Mouse (Mus musculus): ENCODE measurements around the gene Vmn1r183. TPM values are rescaled to one million over a fixed set of nuclear protein-coding genes. Genes with fewer than 3 reads are reported as not detected.

Gene Vmn1r183
- polyA plus RNA-seq, 1 experiment from 2014 or later: 0.01 TPM

- no peak overlapping the region for H3K4me3 ChIP-seq (ENCODE audit: low read depth, low read length)
- no peaks in the 10 kb centered on the region for H3K27me3 ChIP-seq (ENCODE audit: control insufficient read depth, insufficient read depth, low read length)
- peaks cover 30% of the 10 kb centered on the region for H3K9me3 ChIP-seq (ENCODE audit: control insufficient read depth, low read length)
- 0 out of 2 replicates have a peak, but pooled peaks cover 7% of the 10 kb centered on the region for H3K4me1 ChIP-seq (ENCODE audit: control insufficient read depth, insufficient read depth, low read length)
- no peak overlapping the region for H3K9ac ChIP-seq (replicated peaks; ENCODE audit: low read depth, low read length)
- no peak overlapping the region for H3K4me2 ChIP-seq (ENCODE audit: low read depth, low read length)
- no peak overlapping the region for H3K27ac ChIP-seq (ENCODE audit: low read depth, low read length)
- 98% methylated on average over 7 of the region's 7 CpGs for WGBS
- no peak for ATAC-seq (ENCODE audit: low read depth)
- H3K36me3 ChIP-seq (ENCODE audit: control insufficient read depth, insufficient read depth, low read length): peaks cover 21% of the 10 kb centered on the region
These were observed 57.8 kb downstream of the Vmn1r183 start for GRCm38 (mm10) chr7:24110839-24111238.

GRCm38 (mm10) chr7:24111772-24112155, 58.7 kb downstream of the Vmn1r183 start:
- Histone ChIP-seq H3K9me3 (ENCODE audit: control insufficient read depth, low read length) (peaks cover 21% of the 10 kb centered on the region), H3K4me3 (ENCODE audit: low read depth, low read length) (peak overlapping the region; percentile 70), H3K4me2 (ENCODE audit: low read depth, low read length) (peak overlapping the region; percentile 72), H3K27ac (ENCODE audit: low read depth, low read length) (no peak overlapping the region), H3K27me3 (ENCODE audit: control insufficient read depth, insufficient read depth, low read length) (no peaks in the 10 kb centered on the region), H3K4me1 (ENCODE audit: control insufficient read depth, insufficient read depth, low read length) (0 out of 2 replicates have a peak, but pooled peaks cover 7% of the 10 kb centered on the region), H3K36me3 (ENCODE audit: control insufficient read depth, insufficient read depth, low read length) (peaks cover 12% of the 10 kb centered on the region; the same call in 1 of the 2 replicates), H3K9ac (replicated peaks; ENCODE audit: low read depth, low read length) (no peak overlapping the region; the same call in 1 of the 2 replicates)
- 4% methylated on average over 9 of the region's 9 CpGs for WGBS
- peak; percentile 75 for ATAC-seq (ENCODE audit: low read depth)

- Histone ChIP-seq H3K27me3 (ENCODE audit: control insufficient read depth, insufficient read depth, low read length) (no peaks in the 10 kb centered on the region), H3K4me3 (ENCODE audit: low read depth, low read length) (peak within 1 kb of the TSS; percentile 70), H3K9ac (replicated peaks; ENCODE audit: low read depth, low read length) (peak within 1 kb of the TSS; percentile 78), H3K4me2 (ENCODE audit: low read depth, low read length) (peak within 1 kb of the TSS; percentile 72), H3K27ac (ENCODE audit: low read depth, low read length) (peak within 1 kb of the TSS; percentile 48), H3K4me1 (ENCODE audit: control insufficient read depth, insufficient read depth, low read length) (0 out of 2 replicates have a peak, but pooled peaks cover 7% of the 10 kb centered on the region), H3K36me3 (ENCODE audit: control insufficient read depth, insufficient read depth, low read length) (peaks cover 8% of the 10 kb centered on the region; the same call in 1 of the 2 replicates), H3K9me3 (ENCODE audit: control insufficient read depth, low read length) (peaks cover 15% of the 10 kb centered on the region)
- peak; percentile 97 for ATAC-seq (ENCODE audit: low read depth)
- 1% methylated on average over 23 of the region's 23 CpGs for WGBS
These were observed 59.3 kb downstream of the Vmn1r183 start, which contains the start of gene Zfp112 for GRCm38 (mm10) chr7:24112156-24112856. TSS of gene Zfp112 (plus strand) at chr7:24112314.

- H3K27me3 ChIP-seq (ENCODE audit: control insufficient read depth, insufficient read depth, low read length): no peaks in the 10 kb centered on the region
- peak overlapping the region; percentile 48; the same call in 1 of the 2 replicates for H3K27ac ChIP-seq (ENCODE audit: low read depth, low read length)
- H3K9me3 ChIP-seq (ENCODE audit: control insufficient read depth, low read length): peaks cover 8% of the 10 kb centered on the region
- H3K4me1 ChIP-seq (ENCODE audit: control insufficient read depth, insufficient read depth, low read length): 0 out of 2 replicates have a peak, but pooled peaks cover 7% of the 10 kb centered on the region
- peak overlapping the region; percentile 78 for H3K9ac ChIP-seq (replicated peaks; ENCODE audit: low read depth, low read length)
- H3K4me3 ChIP-seq (ENCODE audit: low read depth, low read length): peak overlapping the region; percentile 70
- 13% methylated on average over 12 of the region's 12 CpGs for WGBS
- peaks cover under 1% of the 10 kb centered on the region; the same call in 1 of the 2 replicates for H3K36me3 ChIP-seq (ENCODE audit: control insufficient read depth, insufficient read depth, low read length)
- ATAC-seq (ENCODE audit: low read depth): no peak
- peak overlapping the region; percentile 72 for H3K4me2 ChIP-seq (ENCODE audit: low read depth, low read length)
These were observed 59.9 kb downstream of the Vmn1r183 start for GRCm38 (mm10) chr7:24113001-24113400.

Other genes with a start within 250 kb of the Vmn1r183 start
- gene Vmn1r175, start 242.6 kb upstream of the Vmn1r183 start, polyA plus RNA-seq (2014; fragmentation: Nextera tagmentation; extraction: Ambion mirVana): not detected in 2 replicates
- not detected in 2 replicates for gene Vmn1r176, start 215.9 kb upstream of the Vmn1r183 start, polyA plus RNA-seq (2014; fragmentation: Nextera tagmentation; extraction: Ambion mirVana)
- gene Vmn1r177, start 186.8 kb upstream of the Vmn1r183 start, polyA plus RNA-seq (2014; fragmentation: Nextera tagmentation; extraction: Ambion mirVana): not detected in 2 replicates
- not detected in 2 replicates for gene Vmn1r178, start 161.2 kb upstream of the Vmn1r183 start, polyA plus RNA-seq (2014; fragmentation: Nextera tagmentation; extraction: Ambion mirVana)
- not detected in 2 replicates for gene Vmn1r179, start 126.3 kb upstream of the Vmn1r183 start, polyA plus RNA-seq (2014; fragmentation: Nextera tagmentation; extraction: Ambion mirVana)
- not detected in 2 replicates for gene Vmn1r180, start 102.6 kb upstream of the Vmn1r183 start, polyA plus RNA-seq (2014; fragmentation: Nextera tagmentation; extraction: Ambion mirVana)
- not detected in 2 replicates for gene Vmn1r181, start 78.6 kb upstream of the Vmn1r183 start, polyA plus RNA-seq (2014; fragmentation: Nextera tagmentation; extraction: Ambion mirVana)
- gene V1rd19, start 51.6 kb upstream of the Vmn1r183 start, polyA plus RNA-seq (2014; fragmentation: Nextera tagmentation; extraction: Ambion mirVana): not detected in 2 replicates
- 38.6 and 41.8 TPM in 2 replicates for gene Zfp180, start 28.7 kb downstream of the Vmn1r183 start, polyA plus RNA-seq (2014; fragmentation: Nextera tagmentation; extraction: Ambion mirVana)
- gene Zfp112, start 59.1 kb downstream of the Vmn1r183 start, polyA plus RNA-seq (2014; fragmentation: Nextera tagmentation; extraction: Ambion mirVana): 11.2 and 11.7 TPM in 2 replicates
- gene Zfp235, start 80.9 kb downstream of the Vmn1r183 start, polyA plus RNA-seq (2014; fragmentation: Nextera tagmentation; extraction: Ambion mirVana): 27.8 and 32.4 TPM in 2 replicates
- gene Zfp114, start 121.8 kb downstream of the Vmn1r183 start, polyA plus RNA-seq (2014; fragmentation: Nextera tagmentation; extraction: Ambion mirVana): 3.8 and 4.0 TPM in 2 replicates
- 4.5 and 6.7 TPM in 2 replicates for gene Zfp111, start 158.2 kb downstream of the Vmn1r183 start, polyA plus RNA-seq (2014; fragmentation: Nextera tagmentation; extraction: Ambion mirVana)
- gene Zfp109, start 184.3 kb downstream of the Vmn1r183 start, polyA plus RNA-seq (2014; fragmentation: Nextera tagmentation; extraction: Ambion mirVana): 3.8 and 4.5 TPM in 2 replicates
- gene Zfp108, start 201.5 kb downstream of the Vmn1r183 start, polyA plus RNA-seq (2014; fragmentation: Nextera tagmentation; extraction: Ambion mirVana): 7.0 and 7.2 TPM in 2 replicates
- 6.4 and 8.9 TPM in 2 replicates for gene Zfp93, start 217.2 kb downstream of the Vmn1r183 start, polyA plus RNA-seq (2014; fragmentation: Nextera tagmentation; extraction: Ambion mirVana)
- 37.3 and 39.6 TPM in 2 replicates for gene Zfp61, start 248.0 kb downstream of the Vmn1r183 start, polyA plus RNA-seq (2014; fragmentation: Nextera tagmentation; extraction: Ambion mirVana)